Mouse (Mus musculus): ENCODE data around the gene Ccl5. TPM values are rescaled to one million over a fixed set of nuclear protein-coding genes. Genes with fewer than 3 reads are reported as not detected.

Ccl5 gene
- 1.8 and 2.4 TPM in 2 replicates for polyA plus RNA-seq (2015; fragmentation: Nextera tagmentation; extraction: Ambion mirVana)

DNA sequence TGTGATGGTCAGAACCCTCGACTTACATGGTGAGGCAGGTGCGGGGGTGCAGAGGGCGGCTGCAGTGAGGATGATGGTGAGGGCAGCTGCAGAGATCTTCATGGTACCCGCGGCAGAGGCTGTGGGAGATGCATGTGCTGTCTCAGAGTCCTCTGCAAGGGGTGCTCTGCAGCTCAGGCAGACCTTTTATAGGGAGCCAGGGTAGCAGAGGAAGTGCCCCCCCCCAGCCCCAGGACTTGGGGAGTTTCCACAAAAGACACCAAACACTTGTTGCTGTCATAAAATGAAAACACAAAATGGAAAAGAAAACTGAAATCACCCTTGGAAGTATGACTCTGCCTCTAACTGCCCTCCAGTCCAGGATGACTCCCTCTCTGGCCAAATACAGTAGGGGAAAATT lies at the start of gene Ccl5:
Gene Ccl5 (minus strand): TSS at position 159 of the 400 bp plus-strand sequence.
- ATAC-seq, result no peak
- H3K36me3 ChIP-seq (ENCODE audit: control insufficient read depth, insufficient read depth), result no peaks in the 10 kb centered on the region
- H3K27ac ChIP-seq (ENCODE audit: low read depth, low read length), result no peak within 1 kb of the TSS
- no peak within 1 kb of the TSS for H3K4me2 ChIP-seq (replicated peaks; ENCODE audit: low read depth)
- H3K9ac ChIP-seq (ENCODE audit: low read depth, low read length), result no peak within 1 kb of the TSS
- no peaks in the 10 kb centered on the region for H3K27me3 ChIP-seq (replicated peaks; ENCODE audit: control insufficient read depth, insufficient read depth, low read length)
- no peak for TF ChIP-seq CTCF (IDR thresholded peaks at IDR 0.05; ENCODE audit: low read depth)
- no peaks in the 10 kb centered on the region for H3K4me1 ChIP-seq (replicated peaks; ENCODE audit: control insufficient read depth, insufficient read depth, low read length)
- WGBS, result 86% methylated on average over 5 of the region's 5 CpGs
- no peaks in the 10 kb centered on the region for H3K9me3 ChIP-seq (ENCODE audit: control insufficient read depth)
- no peak within 1 kb of the TSS for H3K4me3 ChIP-seq (ENCODE audit: low read depth, low read length)

DNA sequence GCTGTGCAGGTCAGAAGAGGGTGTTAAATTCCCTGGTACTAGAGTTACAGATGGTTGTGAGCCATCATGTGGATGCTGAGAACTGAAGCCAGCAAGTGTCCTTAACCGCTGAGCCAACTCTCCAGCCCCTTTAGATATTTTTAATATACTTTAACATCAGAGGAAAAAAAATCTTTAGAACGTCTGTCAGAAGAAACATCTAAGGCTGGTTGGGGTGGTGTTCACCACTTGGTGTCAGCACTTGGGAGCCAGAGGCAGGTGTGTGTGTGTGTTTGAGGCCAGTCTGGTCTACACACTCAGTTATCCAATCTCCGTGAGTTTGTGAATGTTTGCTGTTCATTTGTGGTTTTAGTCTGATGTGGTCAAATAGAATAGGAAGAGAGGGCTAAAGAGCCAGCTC lies 48.7 kb upstream of the Ccl5 start:
- Histone ChIP-seq H3K4me2 (replicated peaks; ENCODE audit: low read depth) (no peak overlapping the region), H3K27me3 (replicated peaks; ENCODE audit: control insufficient read depth, insufficient read depth, low read length) (no peaks in the 10 kb centered on the region), H3K9ac (ENCODE audit: low read depth, low read length) (no peak overlapping the region), H3K4me3 (ENCODE audit: low read depth, low read length) (no peak overlapping the region), H3K4me1 (replicated peaks; ENCODE audit: control insufficient read depth, insufficient read depth, low read length) (no peaks in the 10 kb centered on the region), H3K9me3 (ENCODE audit: control insufficient read depth) (no peaks in the 10 kb centered on the region), H3K36me3 (ENCODE audit: control insufficient read depth, insufficient read depth) (no peaks in the 10 kb centered on the region), H3K27ac (ENCODE audit: low read depth, low read length) (no peak overlapping the region)
- 76% methylated on average over 3 of the region's 3 CpGs for WGBS
- TF ChIP-seq CTCF (IDR thresholded peaks at IDR 0.05; ENCODE audit: low read depth), result no peak
- no peak for ATAC-seq

DNA sequence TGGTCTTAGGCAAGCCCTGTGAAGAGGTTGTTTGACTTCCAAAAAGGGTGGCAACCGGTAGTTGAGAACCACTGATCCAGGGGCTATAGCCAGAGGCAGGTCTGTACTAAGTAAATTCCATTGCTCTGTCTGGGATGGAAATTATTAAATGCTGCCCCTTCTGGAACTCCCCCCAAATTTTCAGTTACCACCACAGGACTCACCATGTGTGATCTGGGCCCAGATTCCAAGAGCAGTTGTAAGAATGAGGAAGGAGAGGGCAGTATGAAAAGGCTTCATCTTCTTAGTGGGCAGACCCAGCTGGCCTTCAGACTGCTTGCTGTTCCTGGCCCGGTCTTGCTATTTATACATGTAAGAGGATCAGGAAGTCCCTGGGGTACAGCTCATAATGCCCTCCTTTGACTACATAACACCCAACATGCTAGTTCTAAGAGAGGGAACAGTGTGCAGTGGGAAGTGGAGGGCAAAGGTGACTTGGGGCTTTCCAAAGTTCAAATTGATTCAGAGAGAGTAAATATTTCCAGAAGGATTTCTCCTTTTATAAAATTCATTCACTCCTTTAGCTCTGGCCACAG lies 48.0 kb upstream of the Ccl5 start, which contains the start of gene Ccl9:
Gene Ccl9 (minus strand): TSS at position 451 of the 575 bp plus-strand sequence.
- no peak for TF ChIP-seq CTCF (IDR thresholded peaks at IDR 0.05; ENCODE audit: low read depth)
- H3K27ac ChIP-seq (ENCODE audit: low read depth, low read length), result no peak within 1 kb of the TSS
- H3K4me3 ChIP-seq (ENCODE audit: low read depth, low read length), result no peak within 1 kb of the TSS
- no peaks in the 10 kb centered on the region for H3K4me1 ChIP-seq (replicated peaks; ENCODE audit: control insufficient read depth, insufficient read depth, low read length)
- H3K27me3 ChIP-seq (replicated peaks; ENCODE audit: control insufficient read depth, insufficient read depth, low read length), result no peaks in the 10 kb centered on the region
- WGBS, result 42% methylated on average over 2 of the region's 2 CpGs
- no peaks in the 10 kb centered on the region for H3K36me3 ChIP-seq (ENCODE audit: control insufficient read depth, insufficient read depth)
- no peak within 1 kb of the TSS for H3K4me2 ChIP-seq (replicated peaks; ENCODE audit: low read depth)
- H3K9me3 ChIP-seq (ENCODE audit: control insufficient read depth), result no peaks in the 10 kb centered on the region
- ATAC-seq, result no peak
- H3K9ac ChIP-seq (ENCODE audit: low read depth, low read length), result no peak within 1 kb of the TSS

DNA sequence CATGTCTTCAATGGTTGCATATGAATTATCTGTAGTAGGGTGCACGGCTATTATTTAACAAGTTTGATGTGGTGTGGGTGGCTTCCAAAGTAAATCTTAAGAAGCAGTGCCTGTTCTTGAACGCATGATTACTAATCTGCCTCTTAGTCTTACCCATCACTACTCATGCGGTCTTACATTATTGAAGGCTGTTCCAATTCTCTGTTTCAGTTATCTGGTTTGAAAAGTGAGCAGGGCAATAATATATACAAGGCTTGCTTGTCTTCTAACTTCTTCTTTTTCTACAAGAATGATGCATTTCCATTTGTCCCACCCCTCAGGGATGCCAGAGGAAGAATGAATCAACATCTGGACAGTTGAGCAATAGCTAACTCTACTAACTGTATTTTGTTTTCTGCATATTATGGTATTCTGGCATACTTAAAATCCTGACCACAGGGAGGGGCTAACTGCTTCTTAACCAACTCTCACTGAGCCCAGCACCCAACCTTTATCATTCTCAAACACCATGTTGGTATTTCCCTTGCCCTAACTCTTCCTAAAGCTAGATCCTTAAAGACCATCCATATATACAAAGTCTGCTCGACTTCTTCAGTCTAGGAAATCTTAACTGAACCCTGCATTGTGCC lies 46.7 kb upstream of the Ccl5 start:
- H3K27ac ChIP-seq (ENCODE audit: low read depth, low read length), result no peak overlapping the region
- no peak for TF ChIP-seq CTCF (IDR thresholded peaks at IDR 0.05; ENCODE audit: low read depth)
- H3K9me3 ChIP-seq (ENCODE audit: control insufficient read depth), result no peaks in the 10 kb centered on the region
- no peak overlapping the region for H3K4me3 ChIP-seq (ENCODE audit: low read depth, low read length)
- no peaks in the 10 kb centered on the region for H3K4me1 ChIP-seq (replicated peaks; ENCODE audit: control insufficient read depth, insufficient read depth, low read length)
- no peak for ATAC-seq
- H3K4me2 ChIP-seq (replicated peaks; ENCODE audit: low read depth), result no peak overlapping the region
- WGBS, result 81% methylated on average over 4 of the region's 4 CpGs
- H3K36me3 ChIP-seq (ENCODE audit: control insufficient read depth, insufficient read depth), result no peaks in the 10 kb centered on the region
- no peak overlapping the region for H3K9ac ChIP-seq (ENCODE audit: low read depth, low read length)
- no peaks in the 10 kb centered on the region for H3K27me3 ChIP-seq (replicated peaks; ENCODE audit: control insufficient read depth, insufficient read depth, low read length)

DNA sequence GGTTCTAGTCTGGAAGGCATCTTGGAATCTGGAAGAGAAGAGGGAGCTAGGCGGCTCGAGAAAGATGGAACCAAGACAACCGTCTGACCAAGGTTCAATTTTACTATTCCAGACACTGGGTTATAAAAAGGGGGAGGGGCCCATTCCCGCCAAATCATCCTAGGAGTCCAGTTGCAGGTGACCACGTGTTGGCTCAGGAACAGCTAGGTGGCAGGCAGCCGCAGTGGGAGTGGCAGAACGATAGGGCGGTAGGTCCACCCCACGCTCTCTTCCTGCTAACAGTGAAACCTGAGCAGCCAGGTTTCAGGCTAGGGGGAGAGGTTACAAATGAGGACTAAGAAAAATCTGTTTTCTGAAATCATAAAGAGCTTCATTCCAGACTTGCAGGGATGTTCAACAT lies 42.5 kb upstream of the Ccl5 start:
- H3K4me1 ChIP-seq (replicated peaks; ENCODE audit: control insufficient read depth, insufficient read depth, low read length), result no peaks in the 10 kb centered on the region
- 0 out of 2 replicates have a peak, but pooled peaks have one; percentile 31 for ATAC-seq
- no peaks in the 10 kb centered on the region for H3K9me3 ChIP-seq (ENCODE audit: control insufficient read depth)

DNA sequence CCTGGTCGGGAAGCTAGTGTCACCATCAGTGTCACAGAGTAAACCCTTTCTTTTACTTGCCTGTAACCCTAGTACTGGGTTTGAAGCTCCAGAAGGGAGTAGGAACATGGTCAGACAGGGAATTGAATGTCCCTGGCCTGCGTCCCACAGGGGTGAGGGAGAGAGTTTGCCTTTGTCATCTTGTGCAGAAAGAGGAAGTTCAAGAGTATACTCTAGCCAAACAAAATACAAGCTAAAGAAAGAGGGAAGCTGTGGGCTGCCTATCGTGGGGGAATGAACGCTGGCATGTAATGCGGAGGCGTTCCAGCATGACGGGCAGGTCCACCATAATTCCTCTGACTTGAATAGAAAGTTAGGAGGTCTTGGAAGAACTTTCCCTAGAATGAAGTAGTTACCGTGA lies 41.9 kb upstream of the Ccl5 start:
- H3K27ac ChIP-seq (ENCODE audit: low read depth, low read length), result no peak overlapping the region
- H3K9ac ChIP-seq (ENCODE audit: low read depth, low read length), result no peak overlapping the region
- H3K4me2 ChIP-seq (replicated peaks; ENCODE audit: low read depth), result no peak overlapping the region
- no peak for ATAC-seq
- no peaks in the 10 kb centered on the region for H3K4me1 ChIP-seq (replicated peaks; ENCODE audit: control insufficient read depth, insufficient read depth, low read length)
- no peak for TF ChIP-seq CTCF (IDR thresholded peaks at IDR 0.05; ENCODE audit: low read depth)
- no peak overlapping the region for H3K4me3 ChIP-seq (ENCODE audit: low read depth, low read length)
- WGBS, result 90% methylated on average over 8 of the region's 8 CpGs
- H3K9me3 ChIP-seq (ENCODE audit: control insufficient read depth), result no peaks in the 10 kb centered on the region
- no peaks in the 10 kb centered on the region for H3K36me3 ChIP-seq (ENCODE audit: control insufficient read depth, insufficient read depth)
- H3K27me3 ChIP-seq (replicated peaks; ENCODE audit: control insufficient read depth, insufficient read depth, low read length), result no peaks in the 10 kb centered on the region

More for the DNA sequence above, 42.5 kb upstream of the Ccl5 start:
- H3K36me3 ChIP-seq (ENCODE audit: control insufficient read depth, insufficient read depth), result no peaks in the 10 kb centered on the region
- H3K9ac ChIP-seq (ENCODE audit: low read depth, low read length), result no peak overlapping the region
- H3K4me2 ChIP-seq (replicated peaks; ENCODE audit: low read depth), result no peak overlapping the region
- H3K27ac ChIP-seq (ENCODE audit: low read depth, low read length), result no peak overlapping the region
- H3K27me3 ChIP-seq (replicated peaks; ENCODE audit: control insufficient read depth, insufficient read depth, low read length), result no peaks in the 10 kb centered on the region
- 35% methylated on average over 9 of the region's 9 CpGs for WGBS
- H3K4me3 ChIP-seq (ENCODE audit: low read depth, low read length), result no peak overlapping the region
- TF ChIP-seq CTCF (IDR thresholded peaks at IDR 0.05; ENCODE audit: low read depth), result 0 out of 2 replicates have a peak, but pooled peaks have one; percentile 25
